Mouse (Mus musculus): ENCODE data around the gene Hnrnpa2b1. TPM values are rescaled to one million over a fixed set of nuclear protein-coding genes. Genes with fewer than 3 reads are reported as not detected.

Hnrnpa2b1 gene
- polyA plus RNA-seq, 1 experiment = 154 TPM

GRCm38 (mm10) chr6:51424537-51424936 is 45.2 kb downstream of the Hnrnpa2b1 start:
- no peak overlapping the region for H3K27ac ChIP-seq (ENCODE audit: control insufficient read depth, insufficient read depth, low read length)
- DNase-seq = no peak
- H3K4me3 ChIP-seq (ENCODE audit: control insufficient read depth, insufficient read depth, low read length) = no peak overlapping the region
- TF ChIP-seq CTCF (IDR thresholded peaks at IDR 0.05; ENCODE audit: borderline replicate concordance, control insufficient read depth, extremely low read depth, insufficient read depth, low read length, poor library complexity) (no peak), POLR2A (IDR thresholded peaks at IDR 0.05; ENCODE audit: control insufficient read depth, extremely low read depth, insufficient read depth, low read length, poor library complexity) (no peak)
- H3K4me1 ChIP-seq (replicated peaks; ENCODE audit: control insufficient read depth, insufficient read depth, low read length) = 0 out of 2 replicates have a peak, but pooled peaks cover 2% of the 10 kb centered on the region
- H3K27me3 ChIP-seq (ENCODE audit: control insufficient read depth, insufficient read depth, low read length) = no peaks in the 10 kb centered on the region
- WGBS = 98% methylated on average over 2 of the region's 2 CpGs
- no peaks in the 10 kb centered on the region for H3K36me3 ChIP-seq (ENCODE audit: control insufficient read depth, insufficient read depth, low read length)

GRCm38 (mm10) chr6:51423466-51424122 is 46.1 kb downstream of the Hnrnpa2b1 start:
- WGBS = 68% methylated on average over 11 of the region's 11 CpGs
- TF ChIP-seq CTCF (IDR thresholded peaks at IDR 0.05; ENCODE audit: borderline replicate concordance, control insufficient read depth, extremely low read depth, insufficient read depth, low read length, poor library complexity) (no peak), POLR2A (IDR thresholded peaks at IDR 0.05; ENCODE audit: control insufficient read depth, extremely low read depth, insufficient read depth, low read length, poor library complexity) (no peak)
- H3K27ac ChIP-seq (ENCODE audit: control insufficient read depth, insufficient read depth, low read length) = no peak overlapping the region
- no peak overlapping the region for H3K4me3 ChIP-seq (ENCODE audit: control insufficient read depth, insufficient read depth, low read length)
- H3K27me3 ChIP-seq (ENCODE audit: control insufficient read depth, insufficient read depth, low read length) = no peaks in the 10 kb centered on the region
- H3K4me1 ChIP-seq (replicated peaks; ENCODE audit: control insufficient read depth, insufficient read depth, low read length) = 0 out of 2 replicates have a peak, but pooled peaks cover 2% of the 10 kb centered on the region
- no peaks in the 10 kb centered on the region for H3K36me3 ChIP-seq (ENCODE audit: control insufficient read depth, insufficient read depth, low read length)
- no peak for DNase-seq

GRCm38 (mm10) chr6:51417306-51417936 is 52.3 kb downstream of the Hnrnpa2b1 start:
- TF ChIP-seq POLR2A (IDR thresholded peaks at IDR 0.05; ENCODE audit: control insufficient read depth, extremely low read depth, insufficient read depth, low read length, poor library complexity) (no peak), CTCF (IDR thresholded peaks at IDR 0.05; ENCODE audit: borderline replicate concordance, control insufficient read depth, extremely low read depth, insufficient read depth, low read length, poor library complexity) (no peak)
- H3K36me3 ChIP-seq (ENCODE audit: control insufficient read depth, insufficient read depth, low read length) = no peaks in the 10 kb centered on the region
- H3K4me1 ChIP-seq (replicated peaks; ENCODE audit: control insufficient read depth, insufficient read depth, low read length) = no peaks in the 10 kb centered on the region
- H3K4me3 ChIP-seq (ENCODE audit: control insufficient read depth, insufficient read depth, low read length) = no peak overlapping the region
- H3K27me3 ChIP-seq (ENCODE audit: control insufficient read depth, insufficient read depth, low read length) = no peaks in the 10 kb centered on the region
- DNase-seq = no peak
- 82% methylated on average over 4 of the region's 4 CpGs for WGBS
- H3K27ac ChIP-seq (ENCODE audit: control insufficient read depth, insufficient read depth, low read length) = no peak overlapping the region

- H3K4me3 ChIP-seq (ENCODE audit: control insufficient read depth, insufficient read depth, low read length) = no peak overlapping the region
- WGBS = 86% methylated on average over 1 of the region's 1 CpGs
- DNase-seq = no peak
- no peak overlapping the region for H3K27ac ChIP-seq (ENCODE audit: control insufficient read depth, insufficient read depth, low read length)
- H3K27me3 ChIP-seq (ENCODE audit: control insufficient read depth, insufficient read depth, low read length) = no peaks in the 10 kb centered on the region
- no peaks in the 10 kb centered on the region for H3K36me3 ChIP-seq (ENCODE audit: control insufficient read depth, insufficient read depth, low read length)
- no peaks in the 10 kb centered on the region for H3K4me1 ChIP-seq (replicated peaks; ENCODE audit: control insufficient read depth, insufficient read depth, low read length)
- TF ChIP-seq POLR2A (IDR thresholded peaks at IDR 0.05; ENCODE audit: control insufficient read depth, extremely low read depth, insufficient read depth, low read length, poor library complexity) (no peak), CTCF (IDR thresholded peaks at IDR 0.05; ENCODE audit: borderline replicate concordance, control insufficient read depth, extremely low read depth, insufficient read depth, low read length, poor library complexity) (no peak)
Measured at GRCm38 (mm10) chr6:51416433-51416832, 53.3 kb downstream of the Hnrnpa2b1 start.

Other genes with a start within 250 kb of the Hnrnpa2b1 start
- 10.5 and 11.8 TPM in 2 replicates for gene Nfe2l3, start 37.2 kb downstream of the Hnrnpa2b1 start, polyA plus RNA-seq (2012; rRNA removed)
- gene Cbx3, start 466 bp upstream of the Hnrnpa2b1 start, polyA plus RNA-seq (2012; rRNA removed) = 20.5 and 24.4 TPM in 2 replicates
- gene Snx10, start 54.0 kb upstream of the Hnrnpa2b1 start, polyA plus RNA-seq (2012; rRNA removed) = 4.0 and 4.3 TPM in 2 replicates

Data from thymus, adult 2 months (tissue).